24 mouse cellular contexts compared by ENCODE assay signal in the genomic region with DNA sequence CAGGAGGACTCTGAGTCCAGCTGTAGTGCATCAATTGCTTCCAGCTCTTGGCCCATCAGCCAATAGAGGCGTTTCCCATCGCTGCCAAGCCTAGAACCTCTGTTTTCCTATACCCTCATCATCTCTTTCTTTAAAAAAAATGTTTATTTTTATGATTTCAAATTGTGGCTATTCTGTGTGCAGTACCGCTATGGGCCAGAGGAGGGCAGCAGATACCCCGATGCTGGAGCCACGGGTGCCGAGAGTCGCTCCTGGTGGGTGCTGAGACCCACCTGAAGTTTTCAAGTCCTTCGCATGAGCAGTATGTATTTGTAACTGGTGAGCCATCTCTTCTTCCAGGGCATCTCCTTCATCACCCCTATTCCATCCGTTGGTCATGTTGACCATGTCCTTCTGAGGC.
DNase-seq lines count a peak whose midpoint lies in the region; TF ChIP-seq lines count a peak whose summit lies in the region.
"Had no signal": no experiment of that assay in that cellular context is flagged by ENCODE, and none has a peak within 500 bp of the region (broad histone marks: within the 10 kb centered on the region; RNA-seq: fewer than 3 reads in every experiment).

No protein-coding gene starts in this region.

- H3K36me3 ChIP-seq in testis, adult 2 months (ENCODE audit: control insufficient read depth, insufficient read depth, low read length), result no peaks in the 10 kb centered on the region
- H3K36me3 ChIP-seq: embryonic facial prominence, embryonic 15.5 days; G1E; heart, embryonic 15.5 days; kidney, embryonic 15.5 days; liver, embryonic 15.5 days; midbrain, embryonic 15.5 days; neural tube, embryonic 13.5 days; stomach, embryonic 15.5 days had no signal

- DNase-seq in gastrocnemius, adult 2 months, result no peak
- no peak for DNase-seq in gastrocnemius, postnatal 14 days
- no peak for DNase-seq in layer of hippocampus, adult 2 months (ENCODE audit: low spot score in 2 of 2)
- DNase-seq in layer of hippocampus, adult 18-20 months (ENCODE audit: low spot score in 2 of 2), result no peak
- DNase-seq in testis, postnatal 10 days (ENCODE audit: low spot score), result no peak
- DNase-seq in thymus, postnatal 25 days, result no peak
- DNase-seq: adrenal gland, adult 8-10 months; cerebellum, adult 9-10 months; gastrocnemius, postnatal 36 days; heart, postnatal 36 days; lung, postnatal 4 days; right cerebral cortex, adult 18-20 months; right cerebral cortex, postnatal 4 days had no signal

- TF ChIP-seq POLR2A in testis, adult 2 months (IDR thresholded peaks at IDR 0.05; ENCODE audit: control insufficient read depth, low read depth, low read length), result no peak

- H3K27me3 ChIP-seq in testis, adult 2 months (ENCODE audit: control insufficient read depth, insufficient read depth, low read length), result no peaks in the 10 kb centered on the region
- H3K27me3 ChIP-seq: embryonic facial prominence, embryonic 15.5 days; kidney, embryonic 15.5 days; liver, embryonic 15.5 days; midbrain, embryonic 15.5 days; stomach, embryonic 15.5 days had no signal

- no peak overlapping the region for H3K4me3 ChIP-seq in gastrocnemius, adult 2 months
- no peak overlapping the region for H3K4me3 ChIP-seq in layer of hippocampus, adult 2 months
- no peak overlapping the region for H3K4me3 ChIP-seq in testis, adult 2 months (ENCODE audit: control insufficient read depth, low read depth, low read length)
- H3K4me3 ChIP-seq: embryonic facial prominence, embryonic 15.5 days; heart, embryonic 15.5 days; kidney, embryonic 15.5 days; liver, embryonic 15.5 days; midbrain, embryonic 15.5 days; myocyte; neural tube, embryonic 13.5 days; stomach, embryonic 15.5 days had no signal

- no peak overlapping the region for H3K27ac ChIP-seq in gastrocnemius, adult 2 months
- H3K27ac ChIP-seq in layer of hippocampus, adult 2 months, result no peak overlapping the region
- H3K27ac ChIP-seq in testis, adult 2 months (ENCODE audit: control insufficient read depth, insufficient read depth, low read depth, low read length), result no peak overlapping the region
- H3K27ac ChIP-seq: embryonic facial prominence, embryonic 15.5 days; heart, embryonic 15.5 days; hindbrain, embryonic 14.5 days; kidney, embryonic 15.5 days; liver, embryonic 15.5 days; midbrain, embryonic 15.5 days; neural tube, embryonic 13.5 days; stomach, embryonic 15.5 days had no signal

- H3K4me1 ChIP-seq in testis, adult 2 months (ENCODE audit: control insufficient read depth, insufficient read depth, low read length), result peaks cover 7% of the 10 kb centered on the region
- H3K4me1 ChIP-seq: embryonic facial prominence, embryonic 15.5 days; heart, embryonic 15.5 days; liver, embryonic 15.5 days; stomach, embryonic 15.5 days had no signal

- intact Hi-C loops in gastrocnemius, adult 2 months (cut with DNase I), result no loop called here
- intact Hi-C loops in gastrocnemius, postnatal 14 days (cut with DNase I; ENCODE audit: low total_unique reads), result no loop called here

- TF ChIP-seq CTCF in gastrocnemius, adult 2 months (IDR thresholded peaks at IDR 0.05), result peak; percentile 25; the same call in 1 of the 2 replicates
- TF ChIP-seq CTCF in layer of hippocampus, adult 2 months (conservative IDR thresholded peaks at IDR 0.05), result peak; percentile 67
- peak; percentile 64 for TF ChIP-seq CTCF in testis, adult 2 months (IDR thresholded peaks at IDR 0.05; ENCODE audit: control insufficient read depth, insufficient read depth, insufficient replicate concordance, low read depth, low read length)
